Mouse (Mus musculus) cerebellum, adult 9-11 months (tissue): ENCODE data around the gene Hs2st1.

Experiments used
- DNase-seq: peaks from one replicate; pipeline ENCODE4 v3.0.0; 2022

The Hs2st1 gene

GRCm38 (mm10) chr3:144381431-144381980 lies 188.5 kb downstream of the Hs2st1 start:
- no peak for DNase-seq

- peak; percentile 18 for DNase-seq
Observed at GRCm38 (mm10) chr3:144380921-144381320, 189.1 kb downstream of the Hs2st1 start.

GRCm38 (mm10) chr3:144379801-144380200 lies 190.2 kb downstream of the Hs2st1 start:
- no peak for DNase-seq
